Mouse (Mus musculus) G1E (cell line): ENCODE results near the gene Rsph10b.

ENCODE experiments used
- CTCF ChIP-seq: IDR thresholded peaks from 2 replicates; pipeline ENCODE4 v1.5.1; 2012; ENCODE audit warnings: low read depth, low read length, inconsistent platforms, mixed read lengths
- GATA1 ChIP-seq: IDR thresholded peaks from 2 replicates; pipeline ENCODE4 v1.6.1; 2012; ENCODE audit warnings: borderline replicate concordance, low read length, inconsistent platforms, mixed read lengths
- POLR2AphosphoS5 ChIP-seq: IDR thresholded peaks from 2 replicates; pipeline ENCODE4 v1.6.1; 2012; ENCODE audit warnings: low read depth, low read length, inconsistent platforms; ENCODE audit not compliant: insufficient replicate concordance
- TAL1 ChIP-seq: conservative IDR thresholded peaks from 2 replicates; pipeline ENCODE4 v1.6.1; 2012; ENCODE audit warnings: low read depth, low read length, inconsistent platforms, mixed read lengths

GRCm38 (mm10) chr5:143943231-143944125, 10.6 kb downstream of the Rsph10b start:
- TF ChIP-seq GATA1: no peak
- TF ChIP-seq CTCF: no peak
- no peak for TF ChIP-seq POLR2AphosphoS5
- no peak for TF ChIP-seq TAL1
